Comparison of ENCODE assay signal across 8 mouse cellular contexts in the genomic region with DNA sequence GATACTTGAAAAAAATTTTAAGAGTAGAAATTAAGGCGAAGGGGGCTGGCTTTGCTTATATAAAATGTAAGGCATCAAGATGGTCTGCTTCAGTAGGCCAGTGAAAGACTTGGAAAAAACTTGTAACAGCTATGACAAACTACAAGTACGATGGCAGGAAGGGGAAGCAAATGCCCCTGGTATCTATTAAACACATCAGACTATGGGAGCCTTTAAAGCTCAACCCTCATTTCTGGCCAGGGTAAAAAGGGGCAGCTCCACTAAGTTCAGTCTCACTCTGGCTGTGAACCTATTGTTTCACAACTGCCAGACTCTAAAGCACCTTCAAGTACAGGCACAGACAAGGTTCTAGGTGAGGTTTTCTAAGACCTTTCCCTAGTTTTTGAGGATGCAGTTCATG. TPM values are rescaled to one million over a fixed set of nuclear protein-coding genes. Genes with fewer than 3 reads are reported as not detected.
DNase-seq lines count a peak whose midpoint lies in the region; ATAC-seq and TF ChIP-seq lines count a peak whose summit lies in the region.

No protein-coding gene starts in this region.

- intact Hi-C loops in gastrocnemius, postnatal 36 days (cut with DNase I) = no loop called here

- H3K9ac ChIP-seq in heart, embryonic 14.5 days (ENCODE audit: low read length) = peak overlapping the region; percentile 93
- H3K9ac ChIP-seq in hindbrain, embryonic 11.5 days (ENCODE audit: low read depth, low read length) = peak overlapping the region; percentile 40
- H3K9ac ChIP-seq in midbrain, embryonic 11.5 days (ENCODE audit: low read length) = peak overlapping the region; percentile 0; the same call in 1 of the 2 replicates

- peak overlapping the region; percentile 98 for H3K4me2 ChIP-seq in heart, embryonic 14.5 days (ENCODE audit: low read length)
- peak overlapping the region; percentile 96 for H3K4me2 ChIP-seq in hindbrain, embryonic 11.5 days (replicated peaks; ENCODE audit: low read depth, low read length)
- H3K4me2 ChIP-seq in midbrain, embryonic 11.5 days = peak overlapping the region; percentile 97

- no peak for ATAC-seq in heart, embryonic 14.5 days (ENCODE audit: insufficient number of reproducible peaks, insufficient read depth, low FRiP score, low read depth)
- ATAC-seq in hindbrain, embryonic 11.5 days (ENCODE audit: low FRiP score) = no peak
- ATAC-seq in midbrain, embryonic 11.5 days (ENCODE audit: low FRiP score) = no peak

- no peak for TF ChIP-seq CTCF in E14TG2a.4 (conservative IDR thresholded peaks at IDR 0.05; ENCODE audit: low read length)

- WGBS in heart, embryonic 14.5 days = 53% methylated on average over 2 of the region's 2 CpGs
- WGBS in hindbrain, embryonic 11.5 days = 90% methylated on average over 2 of the region's 2 CpGs
- WGBS in midbrain, embryonic 11.5 days = 80% methylated on average over 2 of the region's 2 CpGs

- H3K27me3 ChIP-seq in heart, embryonic 14.5 days (ENCODE audit: control insufficient read depth, insufficient read depth, low read length) = no peaks in the 10 kb centered on the region
- no peaks in the 10 kb centered on the region for H3K27me3 ChIP-seq in E14TG2a.4 (ENCODE audit: insufficient read depth, low read length)
- no peaks in the 10 kb centered on the region for H3K27me3 ChIP-seq in hindbrain, embryonic 11.5 days (ENCODE audit: control insufficient read depth, insufficient read depth, low read length)
- no peaks in the 10 kb centered on the region for H3K27me3 ChIP-seq in midbrain, embryonic 11.5 days (ENCODE audit: control insufficient read depth, insufficient read depth, low read length)

- no peak for DNase-seq in heart, adult 9 months (ENCODE audit: low spot score in 2 of 2)
- DNase-seq in hindbrain, embryonic 11.5 days (ENCODE audit: low spot score) = no peak
- DNase-seq in midbrain, embryonic 11.5 days (ENCODE audit: low spot score, missing footprints) = no peak
- no peak for DNase-seq in T-cell, adult 2 months (ENCODE audit: low spot score)
- no peak for DNase-seq in ovary, adult 18-20 months (ENCODE audit: low spot score)
- DNase-seq in gastrocnemius, postnatal 36 days = no peak

- H3K4me3 ChIP-seq in heart, embryonic 14.5 days (ENCODE audit: control insufficient read depth in 1 of 2, insufficient read depth in 1 of 2, low read depth in 1 of 2, low read length in 2 of 2) = peak overlapping the region; percentile 10 to 93; a peak in 3 of 4 replicates
- H3K4me3 ChIP-seq in E14TG2a.4 (replicated peaks; ENCODE audit: low read length) = peak overlapping the region; percentile 27; the same call in 1 of the 2 replicates
- H3K4me3 ChIP-seq in hindbrain, embryonic 11.5 days (ENCODE audit: low read depth, low read length) = peak overlapping the region; percentile 91
- H3K4me3 ChIP-seq in midbrain, embryonic 11.5 days (ENCODE audit: low read depth, low read length) = peak overlapping the region; percentile 93

- no peak overlapping the region for H3K27ac ChIP-seq in heart, embryonic 14.5 days (replicated peaks in 1 of 2; ENCODE audit: control insufficient read depth in 1 of 2, insufficient read depth in 1 of 2, low read depth in 2 of 2, low read length in 2 of 2)
- no peak overlapping the region for H3K27ac ChIP-seq in hindbrain, embryonic 11.5 days (ENCODE audit: low read depth, low read length)
- H3K27ac ChIP-seq in midbrain, embryonic 11.5 days (ENCODE audit: low read depth, low read length) = no peak overlapping the region

- H3K36me3 ChIP-seq in heart, embryonic 14.5 days (ENCODE audit: control insufficient read depth, insufficient read depth, low read length) = peaks cover 36% of the 10 kb centered on the region
- H3K36me3 ChIP-seq in E14TG2a.4 (ENCODE audit: insufficient read depth, low read length) = peaks cover 50% of the 10 kb centered on the region
- no peaks in the 10 kb centered on the region for H3K36me3 ChIP-seq in hindbrain, embryonic 11.5 days (ENCODE audit: control insufficient read depth, insufficient read depth, low read length)
- H3K36me3 ChIP-seq in midbrain, embryonic 11.5 days (ENCODE audit: control insufficient read depth, insufficient read depth, low read length) = no peaks in the 10 kb centered on the region

- H3K9me3 ChIP-seq in heart, embryonic 14.5 days (ENCODE audit: control insufficient read depth, low read length) = no peaks in the 10 kb centered on the region
- H3K9me3 ChIP-seq in E14TG2a.4 (ENCODE audit: low read length) = no peaks in the 10 kb centered on the region
- no peaks in the 10 kb centered on the region for H3K9me3 ChIP-seq in hindbrain, embryonic 11.5 days (ENCODE audit: control insufficient read depth, low read length)
- H3K9me3 ChIP-seq in midbrain, embryonic 11.5 days (ENCODE audit: control insufficient read depth, low read length) = no peaks in the 10 kb centered on the region

- H3K4me1 ChIP-seq in heart, embryonic 14.5 days (ENCODE audit: control insufficient read depth in 2 of 2, insufficient read depth in 2 of 2, low read length in 2 of 2) = peaks cover 0 to 35% of the 10 kb centered on the region in 2 experiments; a peak in 3 of 4 replicates
- H3K4me1 ChIP-seq in E14TG2a.4 (replicated peaks; ENCODE audit: low read depth, low read length) = peaks cover 33% of the 10 kb centered on the region
- H3K4me1 ChIP-seq in hindbrain, embryonic 11.5 days (replicated peaks; ENCODE audit: control insufficient read depth, insufficient read depth, low read length) = peaks cover 4% of the 10 kb centered on the region; the same call in 1 of the 2 replicates
- H3K4me1 ChIP-seq in midbrain, embryonic 11.5 days (ENCODE audit: control insufficient read depth, insufficient read depth, low read length) = peaks cover 18% of the 10 kb centered on the region

RNA-seq across cellular contexts. Expression of gene Usp38, which starts 2.0 kb away (rescaled TPM):
- polyA plus RNA-seq in heart, embryonic 14.5 days (2014; fragmentation: Nextera tagmentation; extraction: Ambion mirVana) = 19.3 and 20.2 TPM in 2 replicates
- 29.0 and 32.3 TPM in 2 replicates for polyA plus RNA-seq in hindbrain, embryonic 11.5 days (2014; fragmentation: Nextera tagmentation; extraction: Ambion mirVana)
- polyA plus RNA-seq in midbrain, embryonic 11.5 days (2014; fragmentation: Nextera tagmentation; extraction: Ambion mirVana) = 31.5 and 34.5 TPM in 2 replicates
- total RNA-seq in gastrocnemius, postnatal 36 days (2021) = 10 to 100 TPM; 18.9 to 20.6 TPM

Comparison
In these comparisons a context has a peak if more than half of its experiments do, and no peak if none do; other contexts are left out.
1. H3K4me3 ChIP-seq: peak in every context shown above with its lines; median percentile 93 in midbrain, embryonic 11.5 days; 91 in hindbrain, embryonic 11.5 days; 52 in heart, embryonic 14.5 days; 27 in E14TG2a.4.
2. H3K9ac ChIP-seq: peak in every context shown above with its lines; median percentile 93 in heart, embryonic 14.5 days; 40 in hindbrain, embryonic 11.5 days; 0 in midbrain, embryonic 11.5 days.